11 mouse cellular contexts compared by ENCODE assay signal in genomic region chr14:31685680-31686079, GRCm38 (mm10). TPM values are rescaled to one million over a fixed set of nuclear protein-coding genes. Genes with fewer than 3 reads are reported as not detected.
DNase-seq lines count a peak whose midpoint lies in the region; ATAC-seq lines count a peak whose summit lies in the region.
"Had no signal": no experiment of that assay in that cellular context is flagged by ENCODE, and none has a peak within 500 bp of the region (broad histone marks: within the 10 kb centered on the region; RNA-seq: fewer than 3 reads in every experiment).

No protein-coding gene starts in this region.

- intact Hi-C loops in heart, postnatal 10 days (cut with DNase I) = no loop called here

- ATAC-seq in megakaryocyte-erythroid progenitor cell, adult 5-6 weeks (replicated peaks; ENCODE audit: low FRiP score, low TSS enrichment, poor library complexity, severe bottlenecking) = 0 out of 2 replicates have a peak, but pooled peaks have one; percentile 25

- peak; percentile 92 for DNase-seq in heart, adult 11 months
- DNase-seq in heart, postnatal 10 days = no peak
- DNase-seq in CD4-positive, CD25-positive, alpha-beta regulatory T cell, adult 2 months (ENCODE audit: low read depth, low spot score) = peak; percentile 51
- DNase-seq in induced T-regulatory cell, adult 2 months (ENCODE audit: low read depth) = peak; percentile 68
- no peak for DNase-seq in cerebellum, postnatal 36 days
- DNase-seq in testis, postnatal 10 days (ENCODE audit: low spot score) = no peak
- DNase-seq in adrenal gland, adult 8-10 months = no peak
- DNase-seq: kidney, adult 11 months; lung, postnatal 10 days had no signal

RNA-seq across cellular contexts. Expression of gene Hacl1, which starts 44.6 kb away (rescaled TPM):
- total RNA-seq in heart, postnatal 10 days (2021) = 10 to 100 TPM; 13.5 to 13.9 TPM
- total RNA-seq in megakaryocyte-erythroid progenitor cell, adult 5-6 weeks (2014; fragmentation: Nextera tagmentation) = 5.2 and 13.0 TPM in 2 replicates
- total RNA-seq in megakaryocyte-erythroid progenitor cell, adult 5-6 weeks (2017) = 15.4 and 29.6 TPM in 2 replicates
- 10 to 100 TPM; 30.2 to 50.3 (median 41.6) TPM for total RNA-seq in adrenal gland, adult 8-10 months (2022)

RNA-seq across cellular contexts. Expression of gene Btd, which starts 44.9 kb away (rescaled TPM):
- 10 to 100 TPM; 14.5 to 15.0 TPM for total RNA-seq in heart, postnatal 10 days (2021)
- total RNA-seq in megakaryocyte-erythroid progenitor cell, adult 5-6 weeks (2014; fragmentation: Nextera tagmentation) = 5.4 and 10.4 TPM in 2 replicates
- 5.6 and 7.4 TPM in 2 replicates for total RNA-seq in megakaryocyte-erythroid progenitor cell, adult 5-6 weeks (2017)
- 10 to 100 TPM; 49.5 to 78.3 (median 62.2) TPM for total RNA-seq in adrenal gland, adult 8-10 months (2022)

RNA-seq across cellular contexts. Expression of gene Gm49387, which starts 45.0 kb away (rescaled TPM):
- total RNA-seq in heart, postnatal 10 days (2021) = 1 to 10 TPM in 1 of 2 experiments, not detected in 1; 1.1 TPM
- not detected in 2 replicates for total RNA-seq in megakaryocyte-erythroid progenitor cell, adult 5-6 weeks (2014; fragmentation: Nextera tagmentation)
- not detected in 2 replicates for total RNA-seq in megakaryocyte-erythroid progenitor cell, adult 5-6 weeks (2017)
- not detected for total RNA-seq in adrenal gland, adult 8-10 months (2022)
- total RNA-seq: gastrocnemius, adult 18-20 months had no signal

Comparison
In these comparisons a context has a peak if more than half of its experiments do, and no peak if none do; other contexts are left out.
1. DNase-seq: peak in heart, adult 11 months (single experiment), CD4-positive, CD25-positive, alpha-beta regulatory T cell, adult 2 months (single experiment) and induced T-regulatory cell, adult 2 months (single experiment); none in heart, postnatal 10 days (0 of 2), cerebellum, postnatal 36 days (0 of 2), testis, postnatal 10 days (single experiment) and adrenal gland, adult 8-10 months (single experiment).